Mouse (Mus musculus) layer of hippocampus, adult 9-11 months (tissue): ENCODE data around the gene Antxr1.
"Not testable (repeated sequence)": the region's sequence is repeated elsewhere in the genome, so short reads cannot be mapped to it uniquely, and the experiment has no call there.

Source experiments
- DNase-seq: peaks from one replicate; pipeline ENCODE4 v3.0.0; 2022

The Antxr1 gene

DNA sequence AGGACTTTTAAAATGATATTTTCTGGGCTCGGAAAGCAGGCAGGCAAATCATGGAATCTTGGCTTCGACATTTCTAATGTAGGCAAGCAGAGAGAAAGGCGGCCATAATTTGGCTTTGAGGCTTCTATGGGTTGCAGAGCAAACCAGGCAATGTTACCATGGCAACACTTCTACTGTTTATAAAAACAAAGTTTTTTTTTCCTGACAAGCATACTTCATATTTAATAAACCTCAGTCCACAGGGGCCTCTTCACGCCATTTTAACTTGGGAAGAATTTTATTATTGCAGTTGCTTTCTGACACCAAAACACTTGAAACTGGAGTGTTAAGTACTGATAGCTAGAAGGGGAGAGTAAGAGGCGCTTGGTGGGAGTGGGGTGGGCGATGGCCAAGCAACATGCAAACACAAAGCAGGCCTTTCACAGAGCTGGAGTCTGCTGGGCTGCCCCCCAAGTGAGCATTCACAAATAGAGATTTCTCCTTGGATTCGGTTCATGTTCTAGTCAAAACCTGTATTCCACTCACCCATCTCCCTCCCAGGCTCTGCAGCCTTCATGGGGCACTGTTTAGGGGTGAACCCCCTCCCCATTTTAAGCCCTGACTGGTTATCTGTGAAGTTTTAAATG lies 235.8 kb downstream of the Antxr1 start:
- no peak for DNase-seq

DNA sequence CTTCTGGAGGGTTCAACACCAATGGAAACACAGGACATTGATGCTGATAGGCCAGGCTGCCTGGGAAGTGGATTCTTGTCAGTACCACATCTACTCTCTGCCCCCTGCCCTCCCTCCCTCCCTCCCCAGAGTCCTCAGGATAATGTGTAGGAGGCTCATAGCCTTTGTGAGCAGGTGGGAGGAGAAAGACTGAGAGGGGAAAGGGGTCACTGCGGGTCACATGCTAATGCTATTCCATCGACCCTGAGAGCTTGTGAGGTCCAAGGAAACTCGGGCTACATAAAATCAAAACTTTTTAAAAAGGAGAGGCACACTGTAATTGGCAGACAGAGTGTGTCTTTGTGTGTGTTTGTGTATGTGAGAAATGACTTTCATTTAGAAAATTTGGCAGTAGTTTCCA lies 236.4 kb downstream of the Antxr1 start:
- DNase-seq, result no peak

DNA sequence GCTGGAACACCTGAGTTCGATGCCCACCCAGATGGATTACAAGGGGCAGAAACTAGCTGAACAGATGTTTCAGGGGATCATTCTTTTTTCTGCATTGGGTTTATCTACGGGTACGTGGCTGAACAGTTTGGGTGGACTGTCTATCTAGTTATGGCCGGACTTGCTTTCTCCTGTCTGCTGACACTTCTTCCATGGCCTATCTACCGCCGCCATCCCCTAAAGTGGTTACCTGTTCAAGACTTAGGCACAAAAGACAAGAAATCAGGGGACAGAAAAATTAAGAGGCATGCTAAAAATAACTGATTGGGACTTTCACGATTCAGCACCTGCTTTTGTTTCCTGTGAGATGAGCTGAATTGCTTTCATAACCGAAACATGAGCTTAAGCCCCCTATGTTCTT lies 242.0 kb downstream of the Antxr1 start:
- DNase-seq, result not testable (repeated sequence)

DNA sequence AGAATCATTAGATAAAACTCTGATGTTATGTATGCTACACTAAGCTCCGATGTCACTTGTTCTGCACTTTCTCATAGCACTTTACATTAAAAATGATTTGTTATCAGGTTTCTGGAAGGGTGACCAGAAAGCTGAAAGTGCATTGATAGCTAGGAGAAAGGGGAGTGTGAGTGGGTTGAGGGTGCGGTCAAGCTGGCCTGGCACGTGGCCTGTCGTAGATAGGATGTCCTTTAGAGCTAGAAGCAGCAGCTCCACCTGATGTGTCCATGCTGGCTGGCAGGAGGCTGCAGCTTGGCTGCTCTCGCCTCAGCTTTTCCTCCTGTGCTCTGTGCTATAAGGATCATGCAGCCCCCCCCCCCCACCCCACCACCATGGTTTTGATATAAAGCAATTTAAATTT lies 243.1 kb downstream of the Antxr1 start:
- DNase-seq, result no peak

DNA sequence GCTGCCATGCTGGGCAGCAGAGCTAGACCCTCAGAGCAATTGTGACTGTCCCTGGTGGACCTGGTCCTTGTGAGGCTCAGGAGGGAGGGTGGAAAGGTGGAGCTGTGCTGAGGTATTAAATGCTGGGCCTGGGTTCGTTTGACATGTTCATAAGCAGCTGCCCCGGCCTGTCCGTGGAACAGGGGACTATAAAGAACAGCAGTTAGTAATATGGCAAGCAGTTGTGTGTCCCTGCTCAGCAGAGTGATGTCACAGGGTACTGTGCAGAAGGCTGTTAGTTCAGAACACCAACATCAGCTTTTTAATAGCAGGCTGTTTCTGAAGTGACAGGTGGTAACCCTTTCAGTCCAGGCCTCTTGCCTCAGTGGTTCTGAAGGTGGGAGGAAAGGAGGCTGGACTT lies 244.7 kb downstream of the Antxr1 start:
- no peak for DNase-seq

DNA sequence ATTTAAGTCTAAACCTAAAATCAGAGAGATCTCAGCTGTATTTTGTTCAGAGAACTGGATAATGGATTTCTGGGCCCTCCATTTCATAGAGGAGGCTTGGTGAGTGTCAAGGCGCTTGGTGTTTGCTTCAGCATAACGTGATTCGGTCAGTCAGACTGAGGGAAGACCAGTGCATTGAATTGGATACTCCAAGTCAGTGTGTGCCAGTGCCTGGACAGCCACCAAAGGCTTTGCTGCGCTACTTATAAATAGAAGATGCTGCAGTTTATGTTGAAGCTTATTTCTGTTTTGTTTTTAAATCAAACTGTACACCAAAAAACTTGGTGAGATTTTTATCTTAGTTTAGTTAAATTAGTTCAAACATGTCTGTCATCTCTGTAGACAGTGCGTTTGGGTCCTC lies 247.3 kb downstream of the Antxr1 start:
- no peak for DNase-seq

DNA sequence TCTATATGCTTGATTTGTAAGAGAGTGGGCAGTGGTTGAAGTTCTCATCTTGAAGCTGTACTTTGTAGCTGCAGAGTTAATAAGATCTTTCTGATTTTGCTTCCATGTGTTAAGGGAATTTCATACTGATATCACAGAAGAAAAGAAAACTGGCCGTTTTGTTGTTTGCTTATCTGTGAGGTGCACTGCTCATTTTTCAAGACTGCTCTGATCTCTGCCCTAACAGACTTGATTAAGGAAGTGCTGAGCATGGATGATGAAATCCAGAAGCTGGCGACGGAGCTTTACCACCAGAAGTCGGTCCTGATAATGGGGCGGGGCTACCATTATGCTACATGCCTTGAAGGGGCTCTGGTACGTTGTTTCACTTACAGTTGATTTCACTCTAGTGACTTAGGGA lies 250.6 kb downstream of the Antxr1 start:
- no peak for DNase-seq
